Mouse (Mus musculus): ENCODE measurements at regions not wholly inside any gene's neighbourhood (a gene's known extent, or its start where the extent isn't known, plus 50 kb on each side); places are given as distances from the start of the nearest gene placed in this dataset.

DNA sequence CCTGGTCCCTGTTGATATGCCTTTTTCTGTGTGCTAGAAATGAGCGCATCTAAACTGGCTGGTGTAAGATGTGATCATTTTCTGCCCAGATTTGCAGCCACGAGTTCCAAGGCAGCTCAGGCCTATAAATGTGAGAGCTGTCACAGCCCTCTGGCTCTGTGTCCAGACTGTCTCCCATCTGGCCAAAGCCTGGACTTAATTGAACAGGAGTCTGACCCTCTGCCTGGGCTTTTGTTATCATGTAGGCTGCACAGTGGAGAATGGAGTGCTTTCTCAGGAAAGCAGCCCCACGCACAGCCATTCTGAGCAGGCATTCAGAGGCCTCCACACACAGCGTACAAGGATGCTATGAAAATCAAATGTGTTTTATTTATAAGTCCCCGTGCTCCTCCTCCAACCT, 141.9 kb upstream of the Tbc1d5 start:
- no peaks in the 10 kb centered on the region for H3K36me3 ChIP-seq (replicated peaks)
- H3K9me3 ChIP-seq (replicated peaks), result peaks cover 15% of the 10 kb centered on the region
- no peak for TF ChIP-seq TAL1 (conservative IDR thresholded peaks at IDR 0.05; ENCODE audit: low read depth, low read length)
- TF ChIP-seq POLR2AphosphoS5 (IDR thresholded peaks at IDR 0.05; ENCODE audit: insufficient replicate concordance, low read depth, low read length), result no peak
- no peak for TF ChIP-seq GATA1 (IDR thresholded peaks at IDR 0.05; ENCODE audit: borderline replicate concordance, low read length)
- no peak for TF ChIP-seq GATA2 (IDR thresholded peaks at IDR 0.05; ENCODE audit: borderline replicate concordance, low read depth, low read length)
- TF ChIP-seq CTCF (IDR thresholded peaks at IDR 0.05; ENCODE audit: low read depth, low read length), result no peak
- ATAC-seq (ENCODE audit: extremely low read depth, insufficient number of reproducible peaks, low FRiP score, poor library complexity, severe bottlenecking), result no peak
- no peaks in the 10 kb centered on the region for H3K4me1 ChIP-seq (ENCODE audit: insufficient read depth, low read depth, low read length)
- no peak overlapping the region for H3K4me3 ChIP-seq (ENCODE audit: low read depth, low read length)
- DNase-seq (ENCODE audit: low spot score), result no peak
- H3K27me3 ChIP-seq (ENCODE audit: insufficient read depth, low read length), result no peaks in the 10 kb centered on the region

DNA sequence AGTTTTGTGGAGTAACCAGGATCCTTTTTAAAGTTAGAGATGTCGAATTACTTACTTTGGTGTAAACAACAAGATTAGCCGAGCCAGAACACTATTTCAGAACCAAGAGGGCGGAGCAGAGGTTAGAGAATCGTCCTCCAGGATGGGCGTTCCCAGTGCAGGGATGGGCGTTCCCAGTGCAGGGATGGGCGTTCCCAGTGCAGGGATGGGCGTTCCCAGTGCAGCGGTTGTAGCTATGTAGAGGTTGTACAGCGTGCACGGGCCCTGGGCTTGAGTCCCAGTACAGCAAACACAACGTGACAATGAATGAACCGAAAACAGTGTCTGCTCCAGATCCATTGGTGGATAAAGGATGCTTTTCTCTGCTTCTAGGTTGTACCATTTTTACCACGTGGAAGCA, 125.8 kb upstream of the Tbc1d5 start:
- H3K9me3 ChIP-seq (replicated peaks), result 0 out of 2 replicates have a peak, but pooled peaks cover 2% of the 10 kb centered on the region
- no peak overlapping the region for H3K4me3 ChIP-seq (ENCODE audit: low read depth, low read length)
- H3K27me3 ChIP-seq (ENCODE audit: insufficient read depth, low read length), result no peaks in the 10 kb centered on the region
- ATAC-seq (ENCODE audit: extremely low read depth, insufficient number of reproducible peaks, low FRiP score, poor library complexity, severe bottlenecking), result no peak
- H3K4me1 ChIP-seq (ENCODE audit: insufficient read depth, low read depth, low read length), result no peaks in the 10 kb centered on the region
- H3K36me3 ChIP-seq (replicated peaks), result no peaks in the 10 kb centered on the region
- no peak for TF ChIP-seq GATA2 (IDR thresholded peaks at IDR 0.05; ENCODE audit: borderline replicate concordance, low read depth, low read length)
- TF ChIP-seq POLR2AphosphoS5 (IDR thresholded peaks at IDR 0.05; ENCODE audit: insufficient replicate concordance, low read depth, low read length), result no peak
- TF ChIP-seq CTCF (IDR thresholded peaks at IDR 0.05; ENCODE audit: low read depth, low read length), result no peak
- no peak for TF ChIP-seq GATA1 (IDR thresholded peaks at IDR 0.05; ENCODE audit: borderline replicate concordance, low read length)
- TF ChIP-seq TAL1 (conservative IDR thresholded peaks at IDR 0.05; ENCODE audit: low read depth, low read length), result no peak
- no peak for DNase-seq (ENCODE audit: low spot score)

DNA sequence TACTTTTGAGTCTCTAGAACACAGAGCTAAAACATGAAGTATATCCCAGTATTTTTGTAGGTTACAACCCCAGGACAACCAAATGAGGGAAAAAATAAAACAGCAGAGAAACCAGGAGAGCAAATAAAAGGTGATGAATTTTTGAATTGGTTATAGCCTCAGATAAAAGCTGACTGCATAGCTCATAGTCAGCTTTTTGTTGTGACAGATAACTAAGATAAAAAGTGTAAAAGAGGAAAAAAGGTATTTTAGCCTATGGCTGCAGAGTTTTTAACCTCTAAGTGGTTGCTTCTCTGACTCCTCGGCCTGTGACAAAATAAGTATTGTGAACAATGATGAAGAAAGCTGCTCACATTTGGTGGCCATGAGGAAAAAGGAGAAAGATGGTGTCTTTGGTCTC, 111.6 kb upstream of the Tbc1d5 start:
- no peaks in the 10 kb centered on the region for H3K27me3 ChIP-seq (ENCODE audit: insufficient read depth, low read length)
- ATAC-seq (ENCODE audit: extremely low read depth, insufficient number of reproducible peaks, low FRiP score, poor library complexity, severe bottlenecking) (no peak), DNase-seq (ENCODE audit: low spot score) (no peak)
- TF ChIP-seq GATA2 (IDR thresholded peaks at IDR 0.05; ENCODE audit: borderline replicate concordance, low read depth, low read length), result no peak
- no peak for TF ChIP-seq TAL1 (conservative IDR thresholded peaks at IDR 0.05; ENCODE audit: low read depth, low read length)
- TF ChIP-seq CTCF (IDR thresholded peaks at IDR 0.05; ENCODE audit: low read depth, low read length), result no peak
- TF ChIP-seq POLR2AphosphoS5 (IDR thresholded peaks at IDR 0.05; ENCODE audit: insufficient replicate concordance, low read depth, low read length), result no peak
- no peak for TF ChIP-seq GATA1 (IDR thresholded peaks at IDR 0.05; ENCODE audit: borderline replicate concordance, low read length)
- H3K9me3 ChIP-seq (replicated peaks), result 0 out of 2 replicates have a peak, but pooled peaks cover 2% of the 10 kb centered on the region
- H3K4me1 ChIP-seq (ENCODE audit: insufficient read depth, low read depth, low read length), result no peaks in the 10 kb centered on the region
- no peaks in the 10 kb centered on the region for H3K36me3 ChIP-seq (replicated peaks)
- H3K4me3 ChIP-seq (ENCODE audit: low read depth, low read length), result no peak overlapping the region

DNA sequence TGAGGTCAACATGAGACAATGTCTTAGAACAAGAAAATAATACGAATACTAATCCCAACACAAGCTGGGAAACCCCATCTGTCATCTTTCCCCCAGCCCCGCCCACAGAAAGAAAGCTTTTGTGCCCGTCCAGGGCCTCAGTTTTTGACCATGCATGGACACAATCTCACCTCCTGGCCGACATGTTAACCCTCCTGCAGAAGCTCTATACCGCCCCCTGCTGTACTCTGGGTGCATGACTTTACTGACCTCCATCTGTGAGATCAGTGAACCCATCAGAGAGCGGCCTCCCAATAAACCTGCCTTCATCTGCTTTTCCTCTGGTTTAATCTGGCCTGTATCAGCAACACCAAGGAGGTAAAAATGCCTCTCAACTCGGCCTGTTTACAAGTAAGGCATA, 109.6 kb upstream of the Tbc1d5 start:
- H3K27me3 ChIP-seq (ENCODE audit: insufficient read depth, low read length), result no peaks in the 10 kb centered on the region
- no peaks in the 10 kb centered on the region for H3K9me3 ChIP-seq (replicated peaks)
- no peaks in the 10 kb centered on the region for H3K36me3 ChIP-seq (replicated peaks)
- no peak for DNase-seq (ENCODE audit: low spot score)
- no peak overlapping the region for H3K4me3 ChIP-seq (ENCODE audit: low read depth, low read length)
- H3K4me1 ChIP-seq (ENCODE audit: insufficient read depth, low read depth, low read length), result no peaks in the 10 kb centered on the region
- no peak for ATAC-seq (ENCODE audit: extremely low read depth, insufficient number of reproducible peaks, low FRiP score, poor library complexity, severe bottlenecking)
- no peak for TF ChIP-seq GATA1 (IDR thresholded peaks at IDR 0.05; ENCODE audit: borderline replicate concordance, low read length)
- TF ChIP-seq POLR2AphosphoS5 (IDR thresholded peaks at IDR 0.05; ENCODE audit: insufficient replicate concordance, low read depth, low read length), result no peak

DNA sequence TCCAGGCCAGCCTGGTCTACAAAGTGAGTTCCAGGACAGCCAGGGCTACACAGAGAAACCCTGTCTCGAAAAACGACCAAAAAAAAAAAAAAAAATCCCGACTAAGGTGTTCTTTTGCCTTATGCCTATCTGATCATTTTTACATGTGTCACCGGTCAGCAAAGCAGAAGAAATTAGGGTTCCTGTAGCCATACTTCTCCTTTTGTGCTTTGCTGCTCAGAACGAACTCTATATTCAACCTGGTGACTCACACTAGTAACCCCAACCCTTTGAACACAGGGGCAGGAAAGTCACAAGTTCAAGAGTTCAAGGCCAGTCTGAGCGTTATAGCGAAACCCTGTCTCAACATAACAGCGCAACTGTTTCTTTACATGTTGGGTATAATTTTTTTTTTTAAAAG, 108.7 kb upstream of the Tbc1d5 start:
- H3K27me3 ChIP-seq (ENCODE audit: insufficient read depth, low read length), result no peaks in the 10 kb centered on the region
- H3K9me3 ChIP-seq (replicated peaks), result no peaks in the 10 kb centered on the region
- ATAC-seq (ENCODE audit: extremely low read depth, insufficient number of reproducible peaks, low FRiP score, poor library complexity, severe bottlenecking) (no peak), DNase-seq (ENCODE audit: low spot score) (no peak)
- H3K4me3 ChIP-seq (ENCODE audit: low read depth, low read length), result no peak overlapping the region
- no peaks in the 10 kb centered on the region for H3K36me3 ChIP-seq (replicated peaks)
- no peaks in the 10 kb centered on the region for H3K4me1 ChIP-seq (ENCODE audit: insufficient read depth, low read depth, low read length)
- TF ChIP-seq GATA2 (IDR thresholded peaks at IDR 0.05; ENCODE audit: borderline replicate concordance, low read depth, low read length), result no peak
- TF ChIP-seq POLR2AphosphoS5 (IDR thresholded peaks at IDR 0.05; ENCODE audit: insufficient replicate concordance, low read depth, low read length), result no peak
- no peak for TF ChIP-seq CTCF (IDR thresholded peaks at IDR 0.05; ENCODE audit: low read depth, low read length)
- TF ChIP-seq TAL1 (conservative IDR thresholded peaks at IDR 0.05; ENCODE audit: low read depth, low read length), result no peak
- no peak for TF ChIP-seq GATA1 (IDR thresholded peaks at IDR 0.05; ENCODE audit: borderline replicate concordance, low read length)

DNA sequence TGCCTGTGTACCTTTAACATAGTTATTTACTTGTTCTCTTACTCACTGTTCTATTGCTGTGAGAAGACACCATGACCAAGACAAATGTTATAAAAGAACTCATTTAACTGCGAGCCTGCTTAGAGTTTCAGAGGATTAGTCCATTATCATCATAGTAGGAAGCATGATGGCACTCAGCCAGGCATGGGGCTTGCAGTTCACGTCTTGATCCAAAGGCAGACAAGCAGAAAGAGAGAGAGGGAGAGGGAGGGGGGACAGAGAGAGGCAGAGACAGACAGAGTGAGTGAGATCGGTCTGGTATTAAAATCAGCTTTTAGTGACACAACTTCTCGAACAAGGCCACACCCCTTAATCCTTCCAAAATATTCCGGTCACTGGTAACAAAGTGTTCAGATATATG, 106.2 kb upstream of the Tbc1d5 start:
- Histone ChIP-seq H3K27me3 (ENCODE audit: insufficient read depth, low read length) (no peaks in the 10 kb centered on the region), H3K4me1 (ENCODE audit: insufficient read depth, low read depth, low read length) (no peaks in the 10 kb centered on the region), H3K4me3 (ENCODE audit: low read depth, low read length) (no peak overlapping the region), H3K36me3 (replicated peaks) (no peaks in the 10 kb centered on the region), H3K9me3 (replicated peaks) (no peaks in the 10 kb centered on the region)
- DNase-seq (ENCODE audit: low spot score) (no peak), ATAC-seq (ENCODE audit: extremely low read depth, insufficient number of reproducible peaks, low FRiP score, poor library complexity, severe bottlenecking) (no peak)
- no peak for TF ChIP-seq GATA1 (IDR thresholded peaks at IDR 0.05; ENCODE audit: borderline replicate concordance, low read length)
- no peak for TF ChIP-seq CTCF (IDR thresholded peaks at IDR 0.05; ENCODE audit: low read depth, low read length)
- TF ChIP-seq GATA2 (IDR thresholded peaks at IDR 0.05; ENCODE audit: borderline replicate concordance, low read depth, low read length), result no peak
- no peak for TF ChIP-seq POLR2AphosphoS5 (IDR thresholded peaks at IDR 0.05; ENCODE audit: insufficient replicate concordance, low read depth, low read length)

DNA sequence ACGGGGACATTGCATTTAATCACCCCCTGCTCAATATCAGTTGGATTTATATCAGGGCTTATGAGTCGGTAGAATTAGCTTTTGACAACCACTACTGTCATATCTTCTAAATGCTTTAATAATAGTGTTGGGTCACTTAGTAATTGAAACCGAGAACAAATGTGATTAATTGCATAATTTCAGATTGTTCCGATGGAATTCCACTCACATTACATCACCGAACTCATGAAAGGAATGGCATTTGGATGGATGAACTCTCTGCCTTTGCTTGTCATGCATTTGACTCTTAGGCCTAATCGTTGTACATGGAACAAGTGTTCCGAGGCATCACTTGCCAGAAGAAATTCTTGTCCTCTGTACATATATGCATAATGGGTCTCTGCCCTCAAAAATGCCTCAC, 99.6 kb upstream of the Tbc1d5 start:
- no peak for ATAC-seq (ENCODE audit: extremely low read depth, insufficient number of reproducible peaks, low FRiP score, poor library complexity, severe bottlenecking)

More for the DNA sequence above, 99.6 kb upstream of the Tbc1d5 start:
- no peak for TF ChIP-seq GATA1 (IDR thresholded peaks at IDR 0.05; ENCODE audit: borderline replicate concordance, low read length)
- no peak for TF ChIP-seq TAL1 (conservative IDR thresholded peaks at IDR 0.05; ENCODE audit: low read depth, low read length)
- TF ChIP-seq POLR2AphosphoS5 (IDR thresholded peaks at IDR 0.05; ENCODE audit: insufficient replicate concordance, low read depth, low read length), result no peak
- no peak for TF ChIP-seq CTCF (IDR thresholded peaks at IDR 0.05; ENCODE audit: low read depth, low read length)
- TF ChIP-seq GATA2 (IDR thresholded peaks at IDR 0.05; ENCODE audit: borderline replicate concordance, low read depth, low read length), result no peak
- H3K36me3 ChIP-seq (replicated peaks), result no peaks in the 10 kb centered on the region
- DNase-seq (ENCODE audit: low spot score), result no peak
- H3K27me3 ChIP-seq (ENCODE audit: insufficient read depth, low read length), result no peaks in the 10 kb centered on the region
- H3K9me3 ChIP-seq (replicated peaks), result no peaks in the 10 kb centered on the region
- H3K4me1 ChIP-seq (ENCODE audit: insufficient read depth, low read depth, low read length), result no peaks in the 10 kb centered on the region
- H3K4me3 ChIP-seq (ENCODE audit: low read depth, low read length), result no peak overlapping the region
